Mouse (Mus musculus) limb, embryonic 13.5 days (tissue): ENCODE measurements at regions not wholly inside any gene's neighbourhood (a gene's known extent, or its start where the extent isn't known, plus 50 kb on each side); places are given as distances from the start of the nearest gene placed in this dataset.

Experiments used
- ATAC-seq: fragments of 200-750 bp; cut with Nextera tagmentation; 2 replicates; pipeline ENCODE4 v1.8.0; 2017; ENCODE audit warnings: low read depth, moderate number of reproducible peaks, moderate TSS enrichment; ENCODE audit not compliant: low FRiP score
- H3K27ac ChIP-seq: fragments of 300-500 bp; sonication (generic); 2 replicates; pipeline ENCODE4 v1.5.1; 2015; ENCODE audit warnings: inconsistent platforms, mild to moderate bottlenecking, moderate library complexity
- H3K27me3 ChIP-seq: fragments of 300-500 bp; sonication (generic); 2 replicates; pipeline ENCODE4 v1.6.1; 2015; ENCODE audit warnings: mild to moderate bottlenecking, inconsistent platforms
- H3K36me3 ChIP-seq: fragments of 300-500 bp; sonication (generic); 2 replicates; pipeline ENCODE4 v1.6.1; 2015; ENCODE audit warnings: inconsistent platforms, mild to moderate bottlenecking, moderate library complexity
- H3K4me1 ChIP-seq: fragments of 300-500 bp; sonication (generic); 2 replicates; pipeline ENCODE4 v1.6.1; 2015; ENCODE audit warnings: inconsistent platforms
- H3K4me2 ChIP-seq: fragments of 300-500 bp; sonication (generic); replicated peaks from 2 replicates; pipeline ENCODE4 v1.6.1; 2015; ENCODE audit warnings: inconsistent platforms, mild to moderate bottlenecking, moderate library complexity
- H3K4me3 ChIP-seq: fragments of 300-500 bp; sonication (generic); 2 replicates; pipeline ENCODE4 v1.5.1; 2015; ENCODE audit warnings: moderate library complexity, mild to moderate bottlenecking, inconsistent platforms
- H3K9ac ChIP-seq: fragments of 300-500 bp; sonication (generic); 2 replicates; pipeline ENCODE4 v1.6.1; 2015; ENCODE audit warnings: mild to moderate bottlenecking, inconsistent platforms
- H3K9me3 ChIP-seq: fragments of 300-500 bp; sonication (generic); 2 replicates; pipeline ENCODE4 v1.6.1; 2016; ENCODE audit warnings: inconsistent platforms
- WGBS: fragments of 180-500 bp; shearing (Covaris S2); methylation state at CpG from one replicate; pipeline ENCODE4 v1.1.7; 2015; 5-methylcytosine and 5-hydroxymethylcytosine counted together

- Histone ChIP-seq H3K4me3 (no peak overlapping the region), H3K36me3 (no peaks in the 10 kb centered on the region), H3K27ac (no peak overlapping the region), H3K9ac (no peak overlapping the region), H3K9me3 (no peaks in the 10 kb centered on the region), H3K27me3 (no peaks in the 10 kb centered on the region), H3K4me2 (no peak overlapping the region), H3K4me1 (no peaks in the 10 kb centered on the region)
- peak; percentile 40; the same call in 1 of the 2 replicates for ATAC-seq
- WGBS = 37% methylated on average over 4 of the region's 4 CpGs
Measured at GRCm38 (mm10) chr1:44957125-44957524, 354.2 kb upstream of the Col3a1 start.

- Histone ChIP-seq H3K9ac (no peak overlapping the region), H3K27ac (no peak overlapping the region), H3K4me3 (no peak overlapping the region), H3K9me3 (no peaks in the 10 kb centered on the region), H3K4me1 (no peaks in the 10 kb centered on the region), H3K27me3 (no peaks in the 10 kb centered on the region), H3K4me2 (no peak overlapping the region), H3K36me3 (no peaks in the 10 kb centered on the region)
- ATAC-seq = no peak
- 65% methylated on average over 3 of the region's 3 CpGs for WGBS
Measured at GRCm38 (mm10) chr1:44987171-44987570, 324.2 kb upstream of the Col3a1 start.

- Histone ChIP-seq H3K27me3 (no peaks in the 10 kb centered on the region), H3K36me3 (no peaks in the 10 kb centered on the region), H3K4me3 (no peak overlapping the region), H3K4me2 (no peak overlapping the region), H3K9me3 (0 out of 2 replicates have a peak, but pooled peaks cover 2% of the 10 kb centered on the region), H3K9ac (no peak overlapping the region), H3K27ac (peak overlapping the region; percentile 65; the same call in 1 of the 2 replicates), H3K4me1 (peaks cover 5% of the 10 kb centered on the region)
- ATAC-seq = no peak
Measured at GRCm38 (mm10) chr1:45020516-45020915, 290.8 kb upstream of the Col3a1 start.

GRCm38 (mm10) chr1:45021234-45021633 lies 290.1 kb upstream of the Col3a1 start:
- H3K4me3 ChIP-seq = no peak overlapping the region
- H3K4me2 ChIP-seq = no peak overlapping the region
- no peak overlapping the region for H3K9ac ChIP-seq
- H3K4me1 ChIP-seq = peaks cover 5% of the 10 kb centered on the region
- 0 out of 2 replicates have a peak, but pooled peaks cover 2% of the 10 kb centered on the region for H3K9me3 ChIP-seq
- 18% methylated on average over 2 of the region's 2 CpGs for WGBS
- H3K36me3 ChIP-seq = no peaks in the 10 kb centered on the region
- peak; percentile 67 for ATAC-seq
- H3K27me3 ChIP-seq = no peaks in the 10 kb centered on the region
- no peak overlapping the region for H3K27ac ChIP-seq

- Histone ChIP-seq H3K9ac (no peak overlapping the region), H3K36me3 (no peaks in the 10 kb centered on the region), H3K9me3 (0 out of 2 replicates have a peak, but pooled peaks cover 2% of the 10 kb centered on the region), H3K27ac (no peak overlapping the region), H3K4me1 (peaks cover 5% of the 10 kb centered on the region), H3K27me3 (no peaks in the 10 kb centered on the region), H3K4me2 (no peak overlapping the region), H3K4me3 (no peak overlapping the region)
- ATAC-seq = peak; percentile 70; the same call in 1 of the 2 replicates
- 80% methylated on average over 1 of the region's 1 CpGs for WGBS
Measured at GRCm38 (mm10) chr1:45022146-45022841, 289.0 kb upstream of the Col3a1 start.

- Histone ChIP-seq H3K9ac (no peak overlapping the region), H3K27ac (no peak overlapping the region), H3K9me3 (0 out of 2 replicates have a peak, but pooled peaks cover 2% of the 10 kb centered on the region), H3K4me3 (no peak overlapping the region), H3K27me3 (no peaks in the 10 kb centered on the region), H3K36me3 (no peaks in the 10 kb centered on the region), H3K4me1 (peaks cover 5% of the 10 kb centered on the region), H3K4me2 (no peak overlapping the region)
- ATAC-seq = no peak
- 62% methylated on average over 3 of the region's 3 CpGs for WGBS
Measured at GRCm38 (mm10) chr1:45023336-45023735, 288.0 kb upstream of the Col3a1 start.

GRCm38 (mm10) chr1:45031436-45032027 lies 279.8 kb upstream of the Col3a1 start:
- peak; percentile 90 for ATAC-seq

GRCm38 (mm10) chr1:45033343-45033742 lies 278.0 kb upstream of the Col3a1 start:
- no peak overlapping the region for H3K9ac ChIP-seq
- H3K36me3 ChIP-seq = no peaks in the 10 kb centered on the region
- no peaks in the 10 kb centered on the region for H3K9me3 ChIP-seq
- no peak overlapping the region for H3K27ac ChIP-seq
- WGBS = 79% methylated on average over 7 of the region's 7 CpGs
- no peak overlapping the region for H3K4me2 ChIP-seq
- H3K4me1 ChIP-seq = peaks cover 14% of the 10 kb centered on the region
- H3K4me3 ChIP-seq = no peak overlapping the region
- no peaks in the 10 kb centered on the region for H3K27me3 ChIP-seq
- no peak for ATAC-seq

More at GRCm38 (mm10) chr1:45031436-45032027, 279.8 kb upstream of the Col3a1 start:
- Histone ChIP-seq H3K27me3 (no peaks in the 10 kb centered on the region), H3K4me2 (no peak overlapping the region), H3K36me3 (no peaks in the 10 kb centered on the region), H3K9ac (no peak overlapping the region), H3K27ac (peak overlapping the region; percentile 78; the same call in 1 of the 2 replicates), H3K9me3 (no peaks in the 10 kb centered on the region), H3K4me1 (peaks cover 14% of the 10 kb centered on the region), H3K4me3 (no peak overlapping the region)
- 21% methylated on average over 4 of the region's 4 CpGs for WGBS

- no peaks in the 10 kb centered on the region for H3K9me3 ChIP-seq
- H3K36me3 ChIP-seq = no peaks in the 10 kb centered on the region
- no peak overlapping the region for H3K9ac ChIP-seq
- H3K4me1 ChIP-seq = no peaks in the 10 kb centered on the region
- H3K27ac ChIP-seq = no peak overlapping the region
- no peak overlapping the region for H3K4me2 ChIP-seq
- no peak for ATAC-seq
- no peaks in the 10 kb centered on the region for H3K27me3 ChIP-seq
- whole genome bisulfite sequencing = 92% methylated on average over 1 of the region's 1 CpGs
- no peak overlapping the region for H3K4me3 ChIP-seq
Measured at GRCm38 (mm10) chr1:45041328-45041727, 270.0 kb upstream of the Col3a1 start.

- Histone ChIP-seq H3K9me3 (no peaks in the 10 kb centered on the region), H3K36me3 (no peaks in the 10 kb centered on the region), H3K27me3 (no peaks in the 10 kb centered on the region), H3K27ac (no peak overlapping the region), H3K4me3 (no peak overlapping the region), H3K4me1 (no peaks in the 10 kb centered on the region), H3K9ac (no peak overlapping the region), H3K4me2 (no peak overlapping the region)
- ATAC-seq = no peak
Measured at GRCm38 (mm10) chr1:45041815-45042214, 269.5 kb upstream of the Col3a1 start.

- Histone ChIP-seq H3K4me3 (no peak overlapping the region), H3K27ac (peak overlapping the region; percentile 78), H3K36me3 (no peaks in the 10 kb centered on the region), H3K4me2 (no peak overlapping the region), H3K9ac (no peak overlapping the region), H3K4me1 (no peaks in the 10 kb centered on the region), H3K9me3 (no peaks in the 10 kb centered on the region), H3K27me3 (no peaks in the 10 kb centered on the region)
- peak; percentile 98 for ATAC-seq
Measured at GRCm38 (mm10) chr1:45043245-45043926, 268.0 kb upstream of the Col3a1 start.

- WGBS = 79% methylated on average over 10 of the region's 10 CpGs
- Histone ChIP-seq H3K9ac (no peak overlapping the region), H3K4me1 (no peaks in the 10 kb centered on the region), H3K4me2 (no peak overlapping the region), H3K36me3 (no peaks in the 10 kb centered on the region), H3K4me3 (no peak overlapping the region), H3K9me3 (0 out of 2 replicates have a peak, but pooled peaks cover 2% of the 10 kb centered on the region), H3K27ac (no peak overlapping the region), H3K27me3 (no peaks in the 10 kb centered on the region)
- ATAC-seq = 0 out of 2 replicates have a peak, but pooled peaks have one; percentile 36
Measured at GRCm38 (mm10) chr1:45090841-45091535, 220.3 kb upstream of the Col3a1 start.
